Mouse (Mus musculus): ENCODE results near the gene Tedc2. TPM values are rescaled to one million over a fixed set of nuclear protein-coding genes. Genes with fewer than 3 reads are reported as not detected.

The Tedc2 gene
- polyA plus RNA-seq, 1 experiment from 2014 or later, result 24.1 TPM

- H3K4me1 ChIP-seq, result peaks cover 23% of the 10 kb centered on the region
- 85% methylated on average over 4 of the region's 4 CpGs for WGBS
- no peak for DNase-seq (ENCODE audit: low spot score)
Observed at GRCm38 (mm10) chr17:24201092-24201491, 19.6 kb downstream of the Tedc2 start.

GRCm38 (mm10) chr17:24199741-24200140 lies 20.9 kb downstream of the Tedc2 start:
- Histone ChIP-seq H3K9me3 (replicated peaks) (no peaks in the 10 kb centered on the region), H3K27me3 (ENCODE audit: low read depth, poor library complexity, severe bottlenecking) (no peaks in the 10 kb centered on the region), H3K36me3 (no peaks in the 10 kb centered on the region), H3K4me1 (peaks cover 10% of the 10 kb centered on the region), H3K4me3 (no peak overlapping the region), H3K27ac (no peak overlapping the region)
- WGBS, result 64% methylated on average over 4 of the region's 4 CpGs
- no peak for DNase-seq (ENCODE audit: low spot score)

More at GRCm38 (mm10) chr17:24201092-24201491, 19.6 kb downstream of the Tedc2 start:
- no peak overlapping the region for H3K4me3 ChIP-seq
- no peaks in the 10 kb centered on the region for H3K36me3 ChIP-seq
- H3K27ac ChIP-seq, result no peak overlapping the region
- H3K9me3 ChIP-seq (replicated peaks), result no peaks in the 10 kb centered on the region
- H3K27me3 ChIP-seq (ENCODE audit: low read depth, poor library complexity, severe bottlenecking), result peaks cover 3% of the 10 kb centered on the region

DNA sequence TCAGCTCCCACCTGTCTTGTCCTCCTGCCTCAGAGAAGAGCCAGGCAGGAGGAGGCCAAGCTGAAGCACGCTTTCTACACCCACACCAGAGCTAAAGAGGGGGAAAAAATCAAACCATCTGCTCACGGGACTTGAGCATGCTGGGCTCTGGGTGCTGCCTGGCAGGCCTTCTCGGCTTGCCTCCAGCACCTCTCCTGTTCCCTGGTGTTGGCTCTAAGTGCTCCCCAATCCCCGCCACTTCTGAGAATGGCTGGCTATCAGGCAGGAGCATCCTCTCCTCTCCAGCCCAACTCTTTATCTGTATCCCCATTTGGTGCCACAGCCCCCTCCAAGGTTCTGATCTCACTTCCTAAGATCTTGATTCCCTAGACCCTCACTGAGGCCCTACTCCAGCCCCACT lies 21.4 kb downstream of the Tedc2 start:
- Histone ChIP-seq H3K27me3 (ENCODE audit: low read depth, poor library complexity, severe bottlenecking) (no peaks in the 10 kb centered on the region), H3K36me3 (no peaks in the 10 kb centered on the region), H3K9me3 (replicated peaks) (no peaks in the 10 kb centered on the region), H3K27ac (no peak overlapping the region), H3K4me1 (peaks cover 8% of the 10 kb centered on the region), H3K4me3 (no peak overlapping the region)
- DNase-seq (ENCODE audit: low spot score), result no peak
- 78% methylated on average over 4 of the region's 4 CpGs for WGBS

DNA sequence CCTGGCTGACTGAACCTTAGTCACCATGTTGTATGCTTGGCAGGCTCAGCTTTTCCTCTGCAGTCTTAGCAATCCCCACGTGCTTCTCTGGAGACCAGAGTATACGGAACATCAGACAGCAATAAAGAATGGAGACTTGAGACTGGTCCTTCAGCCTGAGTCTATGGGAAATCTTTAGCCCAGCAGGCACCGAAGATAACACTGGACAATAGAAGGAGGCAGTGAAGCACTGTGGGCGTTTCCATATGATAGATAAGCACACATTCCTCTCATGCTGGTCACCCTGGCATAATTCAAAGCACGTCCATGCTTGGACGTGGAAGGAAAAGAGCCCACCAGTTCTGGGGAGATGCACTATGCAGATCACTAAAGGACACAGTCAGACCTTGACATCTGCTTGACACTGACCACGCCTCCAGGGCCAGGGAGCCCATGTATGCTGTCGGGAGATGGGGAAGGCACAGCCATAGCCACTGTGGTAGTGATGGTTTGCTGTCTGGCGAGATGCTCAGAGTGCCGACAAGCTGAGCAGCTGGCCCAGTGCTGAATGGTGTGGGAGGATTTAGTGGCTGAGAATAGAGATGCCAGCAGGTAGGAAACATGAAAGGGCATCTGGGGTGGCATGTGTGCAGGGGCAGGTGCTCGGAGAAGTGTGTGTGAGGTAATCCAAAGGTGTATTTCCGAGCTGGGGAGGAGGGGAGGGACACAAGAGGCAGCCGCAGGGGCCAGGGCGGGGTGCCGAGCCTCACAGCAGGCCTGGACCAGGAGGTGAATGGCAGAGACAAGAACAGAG lies 23.4 kb downstream of the Tedc2 start:
- H3K9me3 ChIP-seq (replicated peaks), result no peaks in the 10 kb centered on the region
- H3K36me3 ChIP-seq, result no peaks in the 10 kb centered on the region
- H3K4me1 ChIP-seq, result peaks cover 9% of the 10 kb centered on the region; the same call in 1 of the 2 replicates
- no peaks in the 10 kb centered on the region for H3K27me3 ChIP-seq (ENCODE audit: low read depth, poor library complexity, severe bottlenecking)
- 73% methylated on average over 15 of the region's 15 CpGs for WGBS
- no peak for DNase-seq (ENCODE audit: low spot score)
- no peak overlapping the region for H3K4me3 ChIP-seq
- no peak overlapping the region for H3K27ac ChIP-seq

GRCm38 (mm10) chr17:24195349-24195748 lies 25.3 kb downstream of the Tedc2 start:
- Histone ChIP-seq H3K4me3 (no peak overlapping the region), H3K4me1 (peaks cover 9% of the 10 kb centered on the region; the same call in 1 of the 2 replicates), H3K27ac (no peak overlapping the region), H3K36me3 (no peaks in the 10 kb centered on the region), H3K9me3 (replicated peaks) (no peaks in the 10 kb centered on the region), H3K27me3 (ENCODE audit: low read depth, poor library complexity, severe bottlenecking) (no peaks in the 10 kb centered on the region)
- DNase-seq (ENCODE audit: low spot score), result no peak
- WGBS, result 82% methylated on average over 2 of the region's 2 CpGs

DNA sequence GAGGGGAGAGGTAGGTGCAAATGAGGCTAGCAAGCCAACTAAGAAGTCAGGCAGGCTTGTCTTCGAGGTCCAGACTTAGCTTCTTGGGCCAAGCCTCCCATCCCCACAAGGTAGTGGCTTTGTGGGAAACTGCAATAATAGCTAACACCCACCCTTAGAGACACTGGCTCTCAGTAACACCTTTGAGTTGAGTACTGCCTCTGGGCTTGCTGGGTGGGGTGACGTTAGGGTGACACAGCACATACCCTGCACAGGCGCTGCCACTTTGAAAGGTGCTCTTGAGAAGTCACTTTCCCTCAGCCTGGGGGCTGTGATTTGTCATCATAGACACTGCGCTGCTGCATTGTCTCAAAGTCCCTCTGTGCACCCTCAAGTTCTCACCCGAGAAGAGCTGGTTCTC lies 26.9 kb downstream of the Tedc2 start:
- peaks cover 9% of the 10 kb centered on the region; the same call in 1 of the 2 replicates for H3K4me1 ChIP-seq
- whole genome bisulfite sequencing, result 83% methylated on average over 5 of the region's 5 CpGs
- H3K4me3 ChIP-seq, result no peak overlapping the region
- H3K27me3 ChIP-seq (ENCODE audit: low read depth, poor library complexity, severe bottlenecking), result no peaks in the 10 kb centered on the region
- no peak overlapping the region for H3K27ac ChIP-seq
- DNase-seq (ENCODE audit: low spot score), result no peak
- peaks cover 3% of the 10 kb centered on the region; the same call in 1 of the 2 replicates for H3K36me3 ChIP-seq
- no peaks in the 10 kb centered on the region for H3K9me3 ChIP-seq (replicated peaks)

GRCm38 (mm10) chr17:24193268-24193667 lies 27.4 kb downstream of the Tedc2 start:
- Histone ChIP-seq H3K27ac (no peak overlapping the region), H3K4me1 (peaks cover 9% of the 10 kb centered on the region; the same call in 1 of the 2 replicates), H3K36me3 (peaks cover 7% of the 10 kb centered on the region; the same call in 1 of the 2 replicates), H3K9me3 (replicated peaks) (no peaks in the 10 kb centered on the region), H3K27me3 (ENCODE audit: low read depth, poor library complexity, severe bottlenecking) (no peaks in the 10 kb centered on the region), H3K4me3 (no peak overlapping the region)
- WGBS, result 88% methylated on average over 8 of the region's 8 CpGs
- no peak for DNase-seq (ENCODE audit: low spot score)

DNA sequence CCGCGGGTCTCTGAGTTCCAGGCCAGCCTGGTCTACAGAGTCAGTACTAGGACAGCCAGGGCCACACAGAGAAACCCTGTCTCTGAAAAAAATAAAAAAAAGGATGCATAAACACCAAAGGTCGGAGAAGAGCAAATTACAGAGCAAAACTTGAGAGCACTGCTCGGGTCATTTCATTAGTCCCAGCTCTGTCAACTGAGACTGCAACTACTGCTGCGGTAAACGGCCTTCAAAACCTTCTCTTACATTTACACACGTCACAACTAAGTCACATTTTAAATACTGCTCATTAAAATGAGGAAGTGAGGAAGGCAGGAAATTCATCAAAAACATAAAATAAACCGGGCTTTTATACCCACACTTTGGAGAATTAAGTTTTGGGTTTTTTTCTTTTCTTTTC lies 27.8 kb downstream of the Tedc2 start:
- Histone ChIP-seq H3K4me3 (no peak overlapping the region), H3K36me3 (peaks cover 7% of the 10 kb centered on the region; the same call in 1 of the 2 replicates), H3K27me3 (ENCODE audit: low read depth, poor library complexity, severe bottlenecking) (no peaks in the 10 kb centered on the region), H3K27ac (no peak overlapping the region), H3K4me1 (peaks cover 9% of the 10 kb centered on the region; the same call in 1 of the 2 replicates), H3K9me3 (replicated peaks) (no peaks in the 10 kb centered on the region)
- no peak for DNase-seq (ENCODE audit: low spot score)
- 87% methylated on average over 8 of the region's 8 CpGs for WGBS

GRCm38 (mm10) chr17:24191481-24191880 lies 29.2 kb downstream of the Tedc2 start:
- 83% methylated on average over 4 of the region's 4 CpGs for WGBS
- Histone ChIP-seq H3K27ac (no peak overlapping the region), H3K4me3 (no peak overlapping the region)

DNA sequence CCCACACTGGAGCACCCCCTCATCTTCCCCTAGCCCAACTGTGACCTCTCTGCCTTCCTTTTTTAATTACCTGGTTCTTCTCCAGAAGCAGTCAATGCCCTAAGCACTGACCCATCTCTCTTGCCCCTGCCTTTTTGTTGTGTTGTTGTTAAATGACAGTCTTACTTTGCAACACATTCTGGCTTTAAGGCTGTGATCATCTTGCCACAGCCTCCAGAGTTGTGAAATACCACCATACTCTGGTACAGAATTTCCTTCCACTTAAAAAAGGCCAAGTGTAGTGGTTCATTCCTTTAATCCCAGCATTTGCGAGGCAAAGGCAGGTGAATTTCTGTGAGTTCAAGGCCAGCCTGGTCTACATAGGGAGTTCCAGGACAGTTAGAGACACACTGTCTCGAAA lies 29.7 kb downstream of the Tedc2 start:
- DNase-seq (ENCODE audit: low spot score), result no peak
- no peaks in the 10 kb centered on the region for H3K27me3 ChIP-seq (ENCODE audit: low read depth, poor library complexity, severe bottlenecking)
- 86% methylated on average over 2 of the region's 2 CpGs for WGBS
- no peak overlapping the region for H3K4me3 ChIP-seq
- no peaks in the 10 kb centered on the region for H3K9me3 ChIP-seq (replicated peaks)
- peaks cover 9% of the 10 kb centered on the region; the same call in 1 of the 2 replicates for H3K4me1 ChIP-seq
- H3K36me3 ChIP-seq, result peaks cover 9% of the 10 kb centered on the region
- H3K27ac ChIP-seq, result no peak overlapping the region

More at GRCm38 (mm10) chr17:24191481-24191880, 29.2 kb downstream of the Tedc2 start:
- H3K36me3 ChIP-seq, result peaks cover 7% of the 10 kb centered on the region; the same call in 1 of the 2 replicates
- H3K4me1 ChIP-seq, result peaks cover 9% of the 10 kb centered on the region; the same call in 1 of the 2 replicates
- no peak for DNase-seq (ENCODE audit: low spot score)
- H3K9me3 ChIP-seq (replicated peaks), result no peaks in the 10 kb centered on the region
- no peaks in the 10 kb centered on the region for H3K27me3 ChIP-seq (ENCODE audit: low read depth, poor library complexity, severe bottlenecking)

- Histone ChIP-seq H3K27me3 (ENCODE audit: low read depth, poor library complexity, severe bottlenecking) (no peaks in the 10 kb centered on the region), H3K4me1 (peaks cover 9% of the 10 kb centered on the region), H3K27ac (no peak overlapping the region), H3K9me3 (replicated peaks) (no peaks in the 10 kb centered on the region), H3K4me3 (no peak overlapping the region), H3K36me3 (no peaks in the 10 kb centered on the region)
- DNase-seq (ENCODE audit: low spot score), result no peak
- 81% methylated on average over 3 of the region's 3 CpGs for whole genome bisulfite sequencing
Observed at GRCm38 (mm10) chr17:24174259-24174658, 46.4 kb downstream of the Tedc2 start.

DNA sequence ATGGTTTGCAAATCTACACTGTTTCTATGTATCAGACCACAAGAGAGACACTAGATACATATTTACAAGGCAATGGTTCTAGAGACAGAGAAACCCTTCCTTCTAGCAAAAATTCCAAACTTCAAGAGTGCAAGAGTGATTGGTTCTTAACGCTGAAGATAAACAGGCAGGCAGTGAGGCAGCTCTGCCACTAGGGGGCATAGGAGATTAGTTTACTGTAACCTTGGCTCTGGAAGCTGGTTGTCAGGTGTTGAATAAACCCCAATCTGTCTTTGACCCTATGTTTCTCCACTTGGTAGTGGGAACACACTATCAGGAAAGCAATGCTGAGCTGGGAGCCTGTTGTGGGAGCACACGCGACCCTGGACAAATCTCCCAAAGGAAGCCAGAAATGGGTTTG lies 47.2 kb downstream of the Tedc2 start:
- Histone ChIP-seq H3K4me1 (peaks cover 11% of the 10 kb centered on the region), H3K36me3 (no peaks in the 10 kb centered on the region), H3K4me3 (no peak overlapping the region), H3K9me3 (replicated peaks) (no peaks in the 10 kb centered on the region), H3K27me3 (ENCODE audit: low read depth, poor library complexity, severe bottlenecking) (no peaks in the 10 kb centered on the region), H3K27ac (no peak overlapping the region)
- WGBS, result 5% methylated on average over 3 of the region's 3 CpGs
- DNase-seq (ENCODE audit: low spot score), result peak; percentile 72

- DNase-seq (ENCODE audit: low spot score), result no peak
- H3K9me3 ChIP-seq (replicated peaks), result no peaks in the 10 kb centered on the region
- no peak overlapping the region for H3K27ac ChIP-seq
- peaks cover 23% of the 10 kb centered on the region for H3K4me1 ChIP-seq
- WGBS, result 88% methylated on average over 4 of the region's 4 CpGs
- no peaks in the 10 kb centered on the region for H3K27me3 ChIP-seq (ENCODE audit: low read depth, poor library complexity, severe bottlenecking)
- H3K36me3 ChIP-seq, result peaks cover 13% of the 10 kb centered on the region
- H3K4me3 ChIP-seq, result no peak overlapping the region
Observed at GRCm38 (mm10) chr17:24171738-24172137, 48.9 kb downstream of the Tedc2 start.
